ENCODE assay signal across 8 mouse cellular contexts in genomic region chr14:99299022-99299481, GRCm38 (mm10). TPM values are rescaled to one million over a fixed set of nuclear protein-coding genes. Genes with fewer than 3 reads are reported as not detected.
DNase-seq lines count a peak whose midpoint lies in the region; ATAC-seq and TF ChIP-seq lines count a peak whose summit lies in the region.

No protein-coding gene starts in this region.

- no peaks in the 10 kb centered on the region for H3K9me3 ChIP-seq in hindbrain, embryonic 13.5 days

- peak overlapping the region; percentile 77 for H3K9ac ChIP-seq in hindbrain, embryonic 13.5 days

- peak; percentile 92 for ATAC-seq in hindbrain, embryonic 13.5 days (ENCODE audit: low FRiP score)
- peak; percentile 36 for ATAC-seq in megakaryocyte, adult 5-6 weeks (ENCODE audit: poor library complexity, severe bottlenecking)

- no peaks in the 10 kb centered on the region for H3K36me3 ChIP-seq in hindbrain, embryonic 13.5 days

- H3K4me1 ChIP-seq in hindbrain, embryonic 13.5 days (replicated peaks), result peaks cover 19% of the 10 kb centered on the region

- no peak; the same call in 1 of the 2 replicates for TF ChIP-seq CTCF in left cerebral cortex, adult 2 months (IDR thresholded peaks at IDR 0.05)

- peak; percentile 1 for DNase-seq in T-cell, adult 2 months (ENCODE audit: low spot score)
- DNase-seq in cerebellum, postnatal 36 days, result peak; percentile 38 to 48
- peak; percentile 27 to 43 for DNase-seq in frontal cortex, postnatal 25 days (ENCODE audit: low spot score in 2 of 2)
- peak; percentile 55 to 62 for DNase-seq in left cerebral cortex, adult 2 months (ENCODE audit: extremely low spot score in 1 of 2, low spot score in 2 of 2)
- DNase-seq in right cerebral cortex, postnatal 14 days, result peak; percentile 61
- DNase-seq in urinary bladder, postnatal 25 days (ENCODE audit: low spot score), result peak; percentile 49

- peaks cover 50% of the 10 kb centered on the region for H3K27me3 ChIP-seq in hindbrain, embryonic 13.5 days

- H3K27ac ChIP-seq in hindbrain, embryonic 13.5 days, result peak overlapping the region; percentile 13; the same call in 1 of the 2 replicates
- H3K27ac ChIP-seq in left cerebral cortex, adult 2 months, result peak overlapping the region; percentile 87

- intact Hi-C loops in left cerebral cortex, adult 2 months (cut with DNase I), result loop anchor here (2.0 to 5.0 kb wide), 4 partner anchors 78 to 596 kb away; no protein-coding TSS in a partner anchor

- WGBS in hindbrain, embryonic 13.5 days, result under 1% methylated on average over 53 of the region's 60 CpGs

- peak overlapping the region; percentile 76 for H3K4me3 ChIP-seq in hindbrain, embryonic 13.5 days
- H3K4me3 ChIP-seq in left cerebral cortex, adult 2 months, result peak overlapping the region; percentile 90

- H3K4me2 ChIP-seq in hindbrain, embryonic 13.5 days, result peak overlapping the region; percentile 94

RNA-seq across cellular contexts. Expression of gene Klf5, which starts 0.6 kb away (rescaled TPM):
- polyA plus RNA-seq in hindbrain, embryonic 13.5 days (2015; fragmentation: Nextera tagmentation; extraction: Ambion mirVana), result 2.7 and 3.2 TPM in 2 replicates
- total RNA-seq in left cerebral cortex, adult 2 months (2021), result 10 to 100 TPM; 16.4 to 16.5 TPM
- 10.6 and 10.7 TPM in 2 replicates for total RNA-seq in megakaryocyte, adult 5-6 weeks (2015)
- total RNA-seq in megakaryocyte, adult 5-6 weeks (2017), result 3.5 and 5.6 TPM in 2 replicates

Comparison
In these comparisons a context has a peak if more than half of its experiments do, and no peak if none do; other contexts are left out.
1. Peak in every context shown above with its lines: DNase-seq, ATAC-seq, H3K4me3 ChIP-seq and H3K27ac ChIP-seq.
2. DNase-seq: peak in every context shown above with its lines; median percentile 61 in right cerebral cortex, postnatal 14 days; 58 in left cerebral cortex, adult 2 months; 49 in urinary bladder, postnatal 25 days; 43 in cerebellum, postnatal 36 days; 35 in frontal cortex, postnatal 25 days; 1 in T-cell, adult 2 months.